Mouse (Mus musculus): ENCODE measurements around the gene P2ry6. TPM values are rescaled to one million over a fixed set of nuclear protein-coding genes. Genes with fewer than 3 reads are reported as not detected.

Gene P2ry6
- total RNA-seq, 2 experiments from 2014 or later, result 4.0 TPM

GRCm38 (mm10) chr7:100942789-100943615 lies 31.4 kb downstream of the P2ry6 start:
- DNase-seq (ENCODE audit: low spot score in 2 of 2), result peak; percentile 76 to 80

- DNase-seq (ENCODE audit: low spot score in 2 of 2), result no peak
Observed at GRCm38 (mm10) chr7:100941169-100941568, 33.3 kb downstream of the P2ry6 start.

DNA sequence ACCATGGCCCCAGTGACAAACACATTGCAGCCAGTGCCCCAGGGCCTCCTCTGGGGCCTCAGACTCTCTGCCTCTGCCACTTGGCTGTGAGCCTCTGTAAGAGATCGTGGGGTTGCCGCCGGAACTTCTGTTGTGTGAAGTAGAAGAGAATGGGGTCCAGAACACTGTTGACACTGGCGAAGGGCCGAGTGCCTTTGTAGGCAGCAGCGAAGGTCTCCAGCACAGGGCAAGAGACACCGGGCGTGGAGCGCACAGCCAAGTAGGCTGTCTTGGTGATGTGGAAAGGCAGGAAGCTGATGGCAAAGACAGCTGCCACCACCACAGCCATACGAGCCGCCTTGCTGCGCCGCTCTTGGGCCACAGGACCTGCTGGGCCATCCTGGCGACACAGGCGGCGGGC lies 36.3 kb downstream of the P2ry6 start:
- DNase-seq (ENCODE audit: low spot score in 2 of 2), result no peak

GRCm38 (mm10) chr7:100937481-100937880 lies 37.0 kb downstream of the P2ry6 start:
- no peak for DNase-seq (ENCODE audit: low spot score in 2 of 2)

DNA sequence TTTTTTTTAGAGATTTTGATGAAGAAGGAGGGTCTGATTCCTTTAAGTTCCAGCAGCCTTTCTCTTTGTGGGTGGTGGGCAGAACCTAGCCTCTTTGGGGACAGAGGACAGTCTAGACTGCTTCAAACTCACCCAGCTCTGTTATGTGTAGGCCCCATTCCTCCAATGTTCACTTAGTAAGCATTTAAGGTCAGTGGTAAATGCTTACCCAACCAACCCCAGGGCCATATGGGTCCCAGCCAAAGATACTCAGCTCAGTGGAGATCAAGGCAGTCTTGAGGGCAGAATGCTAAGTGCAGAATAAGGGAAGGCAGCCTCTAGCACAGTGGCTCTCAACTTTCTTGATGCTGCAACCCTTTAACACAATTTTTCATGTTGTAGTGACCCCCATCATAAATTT lies 40.9 kb downstream of the P2ry6 start:
- DNase-seq (ENCODE audit: low spot score in 2 of 2), result no peak

DNA sequence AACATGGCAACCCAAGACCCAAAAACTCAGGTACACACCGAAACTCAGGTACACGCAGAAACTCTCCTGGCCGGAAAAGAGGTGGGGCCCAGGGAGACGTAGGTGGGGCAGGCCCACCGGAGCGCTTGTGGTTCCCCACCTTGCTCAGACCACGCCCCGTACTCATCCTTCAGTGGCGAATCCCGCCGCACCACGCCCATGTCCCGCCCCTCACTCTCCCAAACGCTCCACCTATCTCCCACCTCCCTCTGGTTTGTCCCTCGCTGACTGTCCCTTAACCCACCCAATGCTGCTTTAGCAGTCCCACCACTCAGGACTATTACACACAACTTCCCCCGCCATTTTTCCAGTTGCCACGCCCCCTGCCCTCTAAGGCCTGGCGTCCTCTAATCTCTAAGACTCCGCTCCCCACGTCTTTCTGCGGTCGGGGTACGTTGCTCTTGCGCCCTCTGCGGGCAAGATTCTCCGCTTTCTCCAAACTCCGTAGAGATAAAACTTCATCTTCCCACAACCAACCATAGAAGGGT lies 41.9 kb downstream of the P2ry6 start:
- DNase-seq (ENCODE audit: low spot score in 2 of 2), result peak; percentile 77 to 85

- DNase-seq (ENCODE audit: low spot score in 2 of 2), result peak in 1 of 2 experiments; percentile 64
Observed at GRCm38 (mm10) chr7:100931926-100932480, 42.4 kb downstream of the P2ry6 start, which contains the start of gene Arhgef17. Arhgef17 (minus strand) TSS chr7:100932107.

DNA sequence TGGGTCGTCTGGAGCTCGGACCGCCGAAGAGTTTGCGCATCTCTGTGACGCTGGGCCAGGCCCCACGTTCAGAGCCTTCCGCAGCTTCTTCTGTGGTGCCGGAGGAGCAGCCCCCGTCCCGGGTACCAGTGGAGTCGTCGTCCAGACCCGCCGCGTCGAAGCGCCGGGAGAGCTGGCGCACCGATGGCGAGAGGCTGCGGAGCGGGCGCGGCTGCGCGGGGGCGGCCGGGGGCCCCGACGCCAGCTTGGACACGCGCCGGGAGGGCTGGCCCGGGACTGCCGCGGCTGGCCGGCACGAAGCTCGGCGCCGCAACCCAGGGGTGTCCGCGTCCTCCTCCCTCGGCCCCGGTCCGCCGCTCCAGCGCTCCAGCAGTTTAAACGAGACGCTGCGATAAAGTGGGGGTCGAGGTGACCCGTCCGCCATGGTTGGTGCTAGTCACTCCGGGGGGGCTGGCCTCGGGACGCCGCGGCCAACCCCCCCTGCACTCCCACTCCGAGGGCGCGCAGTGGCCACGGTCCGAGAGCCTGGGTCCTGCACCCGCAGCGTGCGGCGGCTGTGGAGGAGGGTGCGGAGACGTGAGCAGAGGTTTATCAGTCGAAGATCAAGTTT lies 43.0 kb downstream of the P2ry6 start:
- no peak for DNase-seq (ENCODE audit: low spot score in 2 of 2)

DNA sequence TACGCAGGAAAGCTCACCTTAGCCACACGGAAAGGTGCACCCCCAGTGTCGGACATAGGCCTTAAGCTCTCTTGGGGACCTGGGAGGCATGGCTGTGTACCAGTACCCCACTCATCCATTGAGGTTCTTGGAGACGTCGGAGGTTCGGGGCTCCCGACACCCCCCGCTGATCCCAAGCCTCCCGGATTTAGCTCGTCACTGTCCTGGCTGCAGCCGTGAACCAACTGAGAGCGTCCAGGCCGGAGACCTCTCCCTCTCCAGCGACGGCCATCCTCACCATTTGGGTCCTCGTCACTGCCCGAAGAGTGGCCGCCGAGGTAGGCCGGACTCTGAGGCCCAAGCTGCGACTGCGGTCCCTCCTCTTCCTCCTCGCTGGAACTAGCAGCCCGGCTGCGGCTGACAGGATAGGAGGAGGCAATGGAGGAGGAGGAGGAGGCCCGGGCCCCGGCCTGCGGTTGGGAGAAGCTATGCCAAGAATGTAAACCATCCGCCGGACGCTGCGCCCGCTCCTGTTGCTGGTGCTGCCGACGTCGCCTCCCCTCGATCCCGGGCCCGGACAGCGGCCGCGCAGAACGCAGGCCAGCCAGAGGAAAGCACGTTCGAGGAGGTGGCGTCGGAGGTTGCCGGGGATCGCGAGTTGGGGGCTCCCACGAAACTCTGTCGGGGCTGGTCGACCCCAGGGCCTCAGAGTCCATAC lies 43.7 kb downstream of the P2ry6 start:
- DNase-seq (ENCODE audit: low spot score in 2 of 2), result no peak

DNA sequence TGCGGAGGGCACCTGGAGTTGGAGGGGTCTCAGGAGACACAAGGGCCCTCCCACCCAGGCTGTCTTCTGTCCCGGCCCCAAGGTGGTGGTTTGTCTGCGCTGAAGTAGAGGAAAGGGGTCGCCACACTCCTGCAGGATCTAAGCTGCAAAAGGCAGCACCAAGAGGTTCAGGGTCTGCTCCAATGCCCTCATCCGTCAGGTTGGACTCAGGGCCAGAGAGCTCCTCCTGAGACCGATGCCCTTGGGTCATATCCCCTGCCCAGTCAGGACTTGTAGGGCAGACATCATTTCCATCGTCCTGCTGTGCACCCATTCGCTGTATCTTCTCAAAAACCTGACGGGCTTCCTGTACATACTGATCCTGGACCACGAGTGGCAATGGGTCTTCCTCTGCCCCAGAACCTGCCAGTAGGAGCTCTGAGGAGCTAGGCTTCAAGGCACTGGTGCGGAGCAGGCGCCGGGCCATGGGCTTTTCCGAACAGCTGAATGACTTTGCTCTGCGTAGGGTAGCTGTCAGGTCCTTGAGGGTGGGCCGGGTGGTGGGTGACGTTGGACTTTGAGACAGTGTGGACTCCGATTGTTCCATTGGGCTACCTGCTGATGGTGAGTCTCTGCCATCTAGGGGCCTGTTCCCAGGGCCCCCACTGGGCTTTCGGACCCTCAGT lies 44.7 kb downstream of the P2ry6 start:
- no peak for DNase-seq (ENCODE audit: low spot score in 2 of 2)

DNA sequence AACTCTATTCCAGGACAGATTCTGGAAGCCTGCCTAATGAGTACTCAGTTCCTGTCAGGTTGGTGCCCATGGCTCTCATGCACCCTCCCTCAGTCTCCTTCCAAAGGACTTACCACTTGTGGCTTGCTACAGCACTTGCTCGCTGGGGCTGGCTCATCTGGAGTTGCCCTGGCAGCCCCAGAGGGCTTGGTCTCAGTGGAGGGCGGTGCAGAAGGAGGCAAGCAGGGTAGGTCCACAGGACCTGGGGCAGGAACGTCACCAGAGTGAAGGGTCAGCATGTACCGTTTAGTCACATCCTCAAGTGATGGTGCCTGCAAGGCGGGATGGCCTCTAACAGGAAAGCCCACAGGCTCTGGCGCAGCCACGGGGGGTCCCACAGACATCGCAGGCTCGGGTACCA lies 46.0 kb downstream of the P2ry6 start:
- no peak for DNase-seq (ENCODE audit: low spot score in 2 of 2)

DNA sequence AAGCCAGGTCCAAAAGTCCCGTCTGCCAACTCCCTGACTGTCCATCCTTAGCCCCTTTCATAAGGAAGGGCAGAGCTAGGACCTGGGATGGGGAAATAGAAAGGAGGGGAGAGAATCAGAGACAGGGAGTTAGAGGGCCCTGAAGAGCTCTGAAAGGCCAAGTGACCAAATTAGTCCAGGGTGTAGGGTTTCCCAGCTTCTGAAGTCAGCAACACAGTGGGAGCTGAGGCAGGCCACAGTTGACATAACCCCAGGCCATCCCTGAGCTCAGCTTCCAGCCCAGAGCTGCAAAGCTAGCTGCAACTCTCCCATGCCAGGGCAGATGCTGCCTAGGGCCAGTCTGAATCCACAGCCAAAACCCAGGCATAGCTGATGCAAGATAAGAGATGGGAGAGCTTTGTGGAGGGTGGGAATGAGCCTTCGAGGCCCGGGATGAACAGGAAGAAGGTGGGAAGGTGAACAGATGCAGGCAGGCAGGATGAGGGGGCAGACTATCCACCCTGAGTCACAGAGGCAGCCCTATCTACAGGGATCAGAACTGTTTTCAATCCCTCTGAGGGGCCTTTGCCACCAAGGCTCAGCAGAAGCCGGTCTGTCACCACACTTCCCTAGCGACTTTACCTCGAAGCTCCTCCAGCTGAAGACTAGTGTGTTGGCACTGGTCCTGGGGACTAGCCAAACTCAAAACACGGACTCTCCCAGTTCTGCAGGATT lies 47.0 kb downstream of the P2ry6 start:
- no peak for DNase-seq (ENCODE audit: low spot score in 2 of 2)

DNA sequence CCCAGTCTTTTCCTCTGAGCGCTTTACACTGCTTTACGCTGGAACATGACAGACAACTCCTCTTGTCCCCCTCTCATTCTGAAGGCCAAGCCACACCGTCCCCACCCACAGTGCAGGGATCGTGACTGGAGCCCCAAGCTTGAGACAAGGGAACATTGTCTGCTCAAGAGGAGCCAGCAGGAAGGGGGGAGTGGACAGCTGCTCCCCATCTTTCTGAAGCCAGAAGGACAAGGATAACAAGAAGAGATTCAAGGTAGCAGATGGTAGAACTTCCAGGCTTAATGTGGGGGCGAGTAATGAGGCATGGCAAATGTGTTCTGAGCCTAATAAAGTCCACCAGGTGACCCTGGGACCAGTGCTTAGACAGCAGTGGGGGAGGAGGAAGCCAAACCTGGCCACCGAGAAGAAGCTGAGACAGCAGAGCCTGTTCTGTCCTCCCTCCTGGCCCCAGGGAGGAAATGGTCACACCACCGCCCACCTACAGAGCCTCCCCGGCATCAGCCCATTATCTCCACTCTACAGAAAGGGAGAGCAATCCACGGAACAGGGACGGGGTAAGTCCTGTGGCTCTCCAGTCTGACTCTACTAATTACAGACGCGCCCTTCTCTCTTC lies 48.0 kb downstream of the P2ry6 start:
- DNase-seq (ENCODE audit: low spot score in 2 of 2), result no peak

- DNase-seq (ENCODE audit: low spot score in 2 of 2), result no peak
Observed at GRCm38 (mm10) chr7:100924674-100925445, 49.6 kb downstream of the P2ry6 start.

- DNase-seq (ENCODE audit: low spot score in 2 of 2), result no peak
Observed at GRCm38 (mm10) chr7:100924200-100924599, 50.2 kb downstream of the P2ry6 start.

DNA sequence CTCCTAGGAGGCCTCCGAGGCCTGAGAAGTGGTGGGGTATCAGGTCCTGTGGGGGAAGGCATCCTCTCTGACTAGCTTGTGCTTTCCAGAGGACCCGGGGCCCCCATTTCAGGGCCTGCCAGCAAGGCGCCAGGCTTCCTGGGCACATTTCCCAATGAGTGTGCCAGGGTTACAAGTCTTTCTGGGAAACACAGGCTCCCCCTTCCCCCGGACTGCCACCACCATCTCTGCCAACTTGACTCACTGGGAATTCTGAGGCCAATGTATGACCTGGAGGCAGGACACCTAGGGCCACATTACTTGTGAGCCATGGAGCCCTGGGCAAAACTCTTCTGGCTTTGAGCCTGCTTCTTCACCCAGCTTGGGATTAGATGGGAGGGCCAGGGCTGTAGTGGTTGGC lies 51.5 kb downstream of the P2ry6 start:
- DNase-seq (ENCODE audit: low spot score in 2 of 2), result peak in 1 of 2 experiments; percentile 66

DNA sequence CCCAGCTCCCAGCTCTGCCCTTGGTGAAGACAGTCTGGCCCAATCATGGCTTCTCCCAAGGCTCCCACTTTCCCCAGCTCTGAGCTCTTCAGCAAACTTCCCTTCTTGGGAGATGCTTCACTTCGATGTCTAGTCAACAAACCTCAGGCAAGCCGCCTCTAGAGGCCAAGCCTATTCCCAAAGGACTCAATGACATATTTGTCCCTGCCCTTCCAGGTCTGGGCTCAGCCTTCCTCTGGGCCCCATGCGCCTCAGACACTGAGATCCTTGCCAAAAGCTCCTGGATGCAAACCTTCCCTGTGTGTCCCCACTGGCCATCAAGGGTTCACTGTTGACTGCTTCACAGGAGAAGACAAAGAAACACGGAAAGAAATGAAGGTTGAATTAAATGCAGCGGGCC lies 53.2 kb downstream of the P2ry6 start:
- DNase-seq (ENCODE audit: low spot score in 2 of 2), result no peak

DNA sequence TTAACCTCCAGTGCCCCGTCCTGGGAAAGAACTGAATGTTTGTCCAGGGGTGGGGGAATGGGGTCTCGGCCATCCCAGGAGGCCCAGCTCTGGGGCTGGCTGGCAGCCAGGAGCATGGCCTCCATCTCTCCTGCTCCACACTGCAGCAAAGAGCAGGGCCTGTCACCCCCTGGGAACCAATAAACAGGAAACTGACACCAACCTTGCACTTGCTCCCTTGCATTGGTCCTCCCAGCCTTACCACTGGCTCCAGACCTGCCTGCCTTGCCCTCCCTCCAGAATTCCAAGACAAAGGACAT lies 54.7 kb downstream of the P2ry6 start:
- no peak for DNase-seq (ENCODE audit: low spot score in 2 of 2)

Measured in layer of hippocampus, postnatal 10 days (tissue).